Mouse (Mus musculus) frontal cortex, adult (tissue): ENCODE results near the gene Plin2.
"Not testable (repeated sequence)": the region's sequence is repeated elsewhere in the genome, so short reads cannot be mapped to it uniquely, and the experiment has no call there.

Source experiments
- ATAC-seq: cut with Nextera tagmentation; 2 replicates; pipeline ENCODE4 v1.9.2; 2017; ENCODE audit warnings: mild to moderate bottlenecking, moderate library complexity, mixed read lengths; ENCODE audit not compliant: low TSS enrichment

The Plin2 gene

GRCm38 (mm10) chr4:86683280-86683679, 13.4 kb upstream of the Plin2 start:
- no peak for ATAC-seq

GRCm38 (mm10) chr4:86681846-86682245, 12.0 kb upstream of the Plin2 start:
- no peak for ATAC-seq

- no peak for ATAC-seq
Observed at GRCm38 (mm10) chr4:86681421-86681820, 11.6 kb upstream of the Plin2 start.

- ATAC-seq, result no peak
Observed at GRCm38 (mm10) chr4:86679686-86680085, 9.8 kb upstream of the Plin2 start.

- no peak for ATAC-seq
Observed at GRCm38 (mm10) chr4:86676756-86677155, 6.9 kb upstream of the Plin2 start.

- not testable (repeated sequence) for ATAC-seq
Observed at GRCm38 (mm10) chr4:86674739-86675138, 4.9 kb upstream of the Plin2 start.

GRCm38 (mm10) chr4:86674150-86674549, 4.3 kb upstream of the Plin2 start:
- ATAC-seq, result not testable (repeated sequence)

GRCm38 (mm10) chr4:86672450-86672849, 2.6 kb upstream of the Plin2 start:
- no peak for ATAC-seq

- no peak for ATAC-seq
Observed at GRCm38 (mm10) chr4:86671803-86672202, 1.9 kb upstream of the Plin2 start.

GRCm38 (mm10) chr4:86670582-86671306, 884 bp upstream of the Plin2 start:
- ATAC-seq, result no peak

- peak; percentile 48 for ATAC-seq
Observed at GRCm38 (mm10) chr4:86669241-86669753, 563 bp downstream of the Plin2 start.

- ATAC-seq, result no peak
Observed at GRCm38 (mm10) chr4:86668290-86669000, 1.4 kb downstream of the Plin2 start.

- ATAC-seq, result no peak
Observed at GRCm38 (mm10) chr4:86665596-86665995, 4.3 kb downstream of the Plin2 start.

- ATAC-seq, result no peak
Observed at GRCm38 (mm10) chr4:86663919-86664318, 5.9 kb downstream of the Plin2 start.

- no peak for ATAC-seq
Observed at GRCm38 (mm10) chr4:86657176-86657575, 12.7 kb downstream of the Plin2 start.

GRCm38 (mm10) chr4:86656410-86656809, 13.4 kb downstream of the Plin2 start:
- not testable (repeated sequence) for ATAC-seq

- ATAC-seq, result no peak
Observed at GRCm38 (mm10) chr4:86651686-86652384, 18.0 kb downstream of the Plin2 start.

- not testable (repeated sequence) for ATAC-seq
Observed at GRCm38 (mm10) chr4:86648394-86648793, 21.5 kb downstream of the Plin2 start.

GRCm38 (mm10) chr4:86637561-86637960, 32.3 kb downstream of the Plin2 start:
- ATAC-seq, result not testable (repeated sequence)

GRCm38 (mm10) chr4:86634873-86635272, 35.0 kb downstream of the Plin2 start:
- ATAC-seq, result not testable (repeated sequence)

GRCm38 (mm10) chr4:86634312-86634711, 35.5 kb downstream of the Plin2 start:
- ATAC-seq, result not testable (repeated sequence)

- ATAC-seq, result not testable (repeated sequence)
Observed at GRCm38 (mm10) chr4:86632556-86632955, 37.3 kb downstream of the Plin2 start.
